Mouse (Mus musculus): Measurements from ENCODE around the gene Ube2e3. TPM values are rescaled to one million over a fixed set of nuclear protein-coding genes. Genes with fewer than 3 reads are reported as not detected.

Gene Ube2e3
- polyA plus RNA-seq, 1 experiment: 26.2 TPM

GRCm38 (mm10) chr2:78864866-78865265, 3.1 kb upstream of the Ube2e3 start:
- no peaks in the 10 kb centered on the region for H3K79me3 ChIP-seq (ENCODE audit: low read depth)
- TF ChIP-seq MYOG (IDR thresholded peaks at IDR 0.05; ENCODE audit: control insufficient read depth, extremely low read depth, insufficient read length): no peak
- no peak for TF ChIP-seq USF1 (IDR thresholded peaks at IDR 0.05; ENCODE audit: low read depth)
- no peak for TF ChIP-seq CTCF (IDR thresholded peaks at IDR 0.05; ENCODE audit: control insufficient read depth, insufficient read depth, insufficient read length)
- no peak for TF ChIP-seq MYOD1 (IDR thresholded peaks at IDR 0.05; ENCODE audit: control insufficient read depth, insufficient read length, low read depth)
- TF ChIP-seq CEBPB (IDR thresholded peaks at IDR 0.05; ENCODE audit: low read depth): no peak
- no peak for TF ChIP-seq FOSL1 (IDR thresholded peaks at IDR 0.05; ENCODE audit: insufficient read depth, low read length, poor library complexity, severe bottlenecking)

GRCm38 (mm10) chr2:78868511-78868854, 559 bp downstream of the Ube2e3 start:
- H3K36me3 ChIP-seq (ENCODE audit: control insufficient read depth, insufficient read depth): peaks cover 27% of the 10 kb centered on the region
- peaks cover 8% of the 10 kb centered on the region for H3K79me3 ChIP-seq (ENCODE audit: low read depth)

More at GRCm38 (mm10) chr2:78864866-78865265, 3.1 kb upstream of the Ube2e3 start:
- H3K27me3 ChIP-seq (ENCODE audit: control insufficient read depth, insufficient read depth, insufficient read length): no peaks in the 10 kb centered on the region
- H3K79me2 ChIP-seq (ENCODE audit: control insufficient read depth, insufficient read depth): peaks cover 5% of the 10 kb centered on the region
- no peak overlapping the region for H3K4me3 ChIP-seq (ENCODE audit: insufficient read depth, poor library complexity, severe bottlenecking)
- no peak overlapping the region for H3ac ChIP-seq (ENCODE audit: control insufficient read depth, insufficient read length, low read depth)
- no peaks in the 10 kb centered on the region for H3K36me3 ChIP-seq (ENCODE audit: control insufficient read depth, insufficient read depth)

DNA sequence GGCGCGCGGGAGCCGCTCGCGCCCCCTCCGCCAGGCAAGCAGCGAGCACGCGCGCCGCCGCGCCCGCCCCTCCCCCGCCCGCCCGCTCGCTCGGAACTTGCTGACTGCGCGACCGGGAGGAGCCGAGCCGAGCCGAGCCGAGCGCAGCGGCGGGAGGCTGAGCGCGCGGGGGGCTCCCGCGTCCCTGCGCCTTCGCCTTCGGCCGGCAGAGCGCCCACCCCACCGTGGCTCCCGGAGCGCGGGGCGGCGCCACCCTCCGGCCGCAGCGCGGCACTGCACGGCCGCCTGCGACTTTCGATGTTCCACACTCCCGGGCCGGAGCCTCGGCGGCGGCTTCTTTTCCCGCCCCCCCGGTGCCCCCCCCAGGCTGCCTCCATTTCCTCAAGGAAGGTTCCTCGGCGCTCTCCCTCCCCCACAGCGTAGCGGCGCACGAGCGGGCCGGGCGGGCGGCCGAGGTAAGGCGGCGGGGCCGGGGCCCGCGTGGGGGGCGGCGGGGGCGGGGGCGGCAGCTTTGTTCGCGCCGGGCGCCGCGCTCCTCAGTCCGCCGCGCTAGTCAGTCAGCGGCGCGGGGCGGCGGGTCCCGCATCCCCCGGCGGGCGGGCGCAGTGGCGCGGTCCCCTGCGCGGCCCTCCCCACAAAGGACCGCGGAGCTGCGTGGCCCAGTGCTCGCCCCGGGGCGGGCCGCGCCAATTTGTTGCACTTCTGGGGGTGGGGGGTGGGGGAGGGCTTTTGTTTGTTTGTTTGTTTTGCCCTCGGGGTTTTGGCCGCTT, 1.2 kb downstream of the Ube2e3 start:
- TF ChIP-seq MAX (IDR thresholded peaks at IDR 0.05) (no peak), MYOD1 (IDR thresholded peaks at IDR 0.05; ENCODE audit: control insufficient read depth, insufficient read length, low read depth) (no peak), CEBPB (IDR thresholded peaks at IDR 0.05; ENCODE audit: low read depth) (no peak), USF1 (IDR thresholded peaks at IDR 0.05; ENCODE audit: low read depth) (no peak), FOSL1 (IDR thresholded peaks at IDR 0.05; ENCODE audit: insufficient read depth, low read length, poor library complexity, severe bottlenecking) (no peak), MYOG (IDR thresholded peaks at IDR 0.05; ENCODE audit: control insufficient read depth, extremely low read depth, insufficient read length) (no peak), CTCF (IDR thresholded peaks at IDR 0.05; ENCODE audit: control insufficient read depth, insufficient read depth, insufficient read length) (peak; percentile 93)
- no peaks in the 10 kb centered on the region for H3K27me3 ChIP-seq (ENCODE audit: control insufficient read depth, insufficient read depth, insufficient read length)
- H3K79me2 ChIP-seq (ENCODE audit: control insufficient read depth, insufficient read depth): peaks cover 48% of the 10 kb centered on the region
- peaks cover 14% of the 10 kb centered on the region for H3K79me3 ChIP-seq (ENCODE audit: low read depth)
- H3ac ChIP-seq (ENCODE audit: control insufficient read depth, insufficient read length, low read depth): peak overlapping the region; percentile 96
- peaks cover 27% of the 10 kb centered on the region for H3K36me3 ChIP-seq (ENCODE audit: control insufficient read depth, insufficient read depth)
- H3K4me3 ChIP-seq (ENCODE audit: insufficient read depth, poor library complexity, severe bottlenecking): peak overlapping the region; percentile 63

More at GRCm38 (mm10) chr2:78868511-78868854, 559 bp downstream of the Ube2e3 start:
- peaks cover 41% of the 10 kb centered on the region for H3K79me2 ChIP-seq (ENCODE audit: control insufficient read depth, insufficient read depth)
- no peak for TF ChIP-seq FOSL1 (IDR thresholded peaks at IDR 0.05; ENCODE audit: insufficient read depth, low read length, poor library complexity, severe bottlenecking)
- TF ChIP-seq CEBPB (IDR thresholded peaks at IDR 0.05; ENCODE audit: low read depth): no peak
- TF ChIP-seq USF1 (IDR thresholded peaks at IDR 0.05; ENCODE audit: low read depth): no peak
- TF ChIP-seq CTCF (IDR thresholded peaks at IDR 0.05; ENCODE audit: control insufficient read depth, insufficient read depth, insufficient read length): no peak
- no peak for TF ChIP-seq MAX (IDR thresholded peaks at IDR 0.05)
- H3K4me3 ChIP-seq (ENCODE audit: insufficient read depth, poor library complexity, severe bottlenecking): peak overlapping the region; percentile 63
- H3K27me3 ChIP-seq (ENCODE audit: control insufficient read depth, insufficient read depth, insufficient read length): no peaks in the 10 kb centered on the region
- H3ac ChIP-seq (ENCODE audit: control insufficient read depth, insufficient read length, low read depth): peak overlapping the region; percentile 79

DNA sequence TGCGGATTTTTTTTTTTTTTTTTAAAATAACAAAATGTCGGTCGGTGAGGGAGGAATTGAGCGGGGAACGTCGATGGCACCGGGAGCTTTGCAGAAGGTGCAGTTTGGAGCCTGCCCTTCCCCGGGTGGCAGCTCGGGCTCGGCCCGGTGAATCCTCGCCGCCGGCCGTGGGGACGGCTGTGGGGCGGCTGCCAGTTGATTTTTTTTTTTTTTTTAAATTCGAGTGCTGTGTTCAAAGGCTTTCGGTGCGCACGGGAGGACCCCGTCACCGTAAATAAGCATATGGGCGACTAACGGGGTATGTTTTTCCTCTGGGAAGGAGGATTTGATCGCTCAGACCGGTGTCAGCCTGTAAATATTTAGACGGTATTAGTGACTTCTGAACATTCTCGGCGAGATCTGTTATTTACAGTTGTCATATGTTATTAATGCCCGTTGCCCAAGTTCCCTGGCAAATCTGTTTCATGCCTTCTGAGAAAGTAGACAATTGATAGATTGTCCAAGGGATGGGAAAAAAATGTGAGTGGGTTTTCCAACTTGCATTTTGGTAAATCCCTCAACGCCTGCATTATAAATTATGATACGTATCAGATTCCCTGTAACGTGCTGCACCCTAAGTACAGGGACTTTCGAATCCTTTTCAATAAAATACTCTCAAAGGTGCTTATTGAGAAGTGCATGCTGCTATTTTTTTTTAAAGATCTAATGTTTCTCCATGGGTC, 2.0 kb downstream of the Ube2e3 start:
- TF ChIP-seq MYOD1 (IDR thresholded peaks at IDR 0.05; ENCODE audit: control insufficient read depth, insufficient read length, low read depth) (no peak), CEBPB (IDR thresholded peaks at IDR 0.05; ENCODE audit: low read depth) (no peak), MYOG (IDR thresholded peaks at IDR 0.05; ENCODE audit: control insufficient read depth, extremely low read depth, insufficient read length) (no peak), USF1 (IDR thresholded peaks at IDR 0.05; ENCODE audit: low read depth) (no peak), FOSL1 (IDR thresholded peaks at IDR 0.05; ENCODE audit: insufficient read depth, low read length, poor library complexity, severe bottlenecking) (no peak), MAX (IDR thresholded peaks at IDR 0.05) (no peak), CTCF (IDR thresholded peaks at IDR 0.05; ENCODE audit: control insufficient read depth, insufficient read depth, insufficient read length) (no peak)
- Histone ChIP-seq H3K36me3 (ENCODE audit: control insufficient read depth, insufficient read depth) (peaks cover 27% of the 10 kb centered on the region), H3K27me3 (ENCODE audit: control insufficient read depth, insufficient read depth, insufficient read length) (no peaks in the 10 kb centered on the region), H3ac (ENCODE audit: control insufficient read depth, insufficient read length, low read depth) (peak overlapping the region; percentile 95), H3K79me3 (ENCODE audit: low read depth) (peaks cover 20% of the 10 kb centered on the region), H3K79me2 (ENCODE audit: control insufficient read depth, insufficient read depth) (peaks cover 55% of the 10 kb centered on the region), H3K4me3 (ENCODE audit: insufficient read depth, poor library complexity, severe bottlenecking) (peak overlapping the region; percentile 63)

DNA sequence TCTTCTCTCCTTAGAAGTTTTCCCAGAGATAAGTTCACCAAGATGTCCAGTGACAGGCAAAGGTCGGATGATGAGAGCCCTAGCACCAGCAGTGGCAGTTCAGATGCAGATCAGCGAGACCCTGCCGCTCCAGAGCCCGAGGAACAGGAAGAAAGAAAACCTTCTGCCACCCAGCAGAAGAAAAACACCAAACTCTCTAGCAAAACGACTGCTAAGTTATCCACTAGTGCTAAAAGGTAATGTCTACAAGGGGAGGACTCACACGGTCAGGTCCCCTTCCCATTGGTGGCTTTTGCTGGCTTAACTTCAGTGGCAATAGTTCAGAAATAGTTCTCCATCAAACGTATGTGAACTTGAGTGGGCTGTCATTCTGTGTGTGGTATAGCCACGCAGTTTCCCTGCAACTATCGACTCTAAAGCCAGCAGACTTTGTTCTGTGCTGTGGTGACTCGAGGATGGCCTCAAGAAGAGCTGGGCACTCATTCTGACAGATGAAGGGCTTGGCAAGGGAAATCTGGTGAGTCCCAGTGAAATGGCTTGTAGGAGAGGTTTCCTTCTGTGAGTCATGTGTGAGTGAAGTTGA, 2.6 kb downstream of the Ube2e3 start:
- TF ChIP-seq CTCF (IDR thresholded peaks at IDR 0.05; ENCODE audit: control insufficient read depth, insufficient read depth, insufficient read length): no peak
- no peak for TF ChIP-seq FOSL1 (IDR thresholded peaks at IDR 0.05; ENCODE audit: insufficient read depth, low read length, poor library complexity, severe bottlenecking)
- TF ChIP-seq CEBPB (IDR thresholded peaks at IDR 0.05; ENCODE audit: low read depth): no peak
- no peak for TF ChIP-seq MYOD1 (IDR thresholded peaks at IDR 0.05; ENCODE audit: control insufficient read depth, insufficient read length, low read depth)
- TF ChIP-seq MAX (IDR thresholded peaks at IDR 0.05): no peak
- no peak for TF ChIP-seq USF1 (IDR thresholded peaks at IDR 0.05; ENCODE audit: low read depth)
- TF ChIP-seq MYOG (IDR thresholded peaks at IDR 0.05; ENCODE audit: control insufficient read depth, extremely low read depth, insufficient read length): no peak
- Histone ChIP-seq H3K79me2 (ENCODE audit: control insufficient read depth, insufficient read depth) (peaks cover 62% of the 10 kb centered on the region), H3K36me3 (ENCODE audit: control insufficient read depth, insufficient read depth) (peaks cover 27% of the 10 kb centered on the region), H3K27me3 (ENCODE audit: control insufficient read depth, insufficient read depth, insufficient read length) (no peaks in the 10 kb centered on the region), H3K4me3 (ENCODE audit: insufficient read depth, poor library complexity, severe bottlenecking) (no peak overlapping the region), H3K79me3 (ENCODE audit: low read depth) (peaks cover 20% of the 10 kb centered on the region), H3ac (ENCODE audit: control insufficient read depth, insufficient read length, low read depth) (no peak overlapping the region)
